Mouse (Mus musculus): Measurements from ENCODE around the gene Pla2g1b.
"Not testable (repeated sequence)": the region's sequence is repeated elsewhere in the genome, so short reads cannot be mapped to it uniquely, and the experiment has no call there.

The Pla2g1b gene

DNA sequence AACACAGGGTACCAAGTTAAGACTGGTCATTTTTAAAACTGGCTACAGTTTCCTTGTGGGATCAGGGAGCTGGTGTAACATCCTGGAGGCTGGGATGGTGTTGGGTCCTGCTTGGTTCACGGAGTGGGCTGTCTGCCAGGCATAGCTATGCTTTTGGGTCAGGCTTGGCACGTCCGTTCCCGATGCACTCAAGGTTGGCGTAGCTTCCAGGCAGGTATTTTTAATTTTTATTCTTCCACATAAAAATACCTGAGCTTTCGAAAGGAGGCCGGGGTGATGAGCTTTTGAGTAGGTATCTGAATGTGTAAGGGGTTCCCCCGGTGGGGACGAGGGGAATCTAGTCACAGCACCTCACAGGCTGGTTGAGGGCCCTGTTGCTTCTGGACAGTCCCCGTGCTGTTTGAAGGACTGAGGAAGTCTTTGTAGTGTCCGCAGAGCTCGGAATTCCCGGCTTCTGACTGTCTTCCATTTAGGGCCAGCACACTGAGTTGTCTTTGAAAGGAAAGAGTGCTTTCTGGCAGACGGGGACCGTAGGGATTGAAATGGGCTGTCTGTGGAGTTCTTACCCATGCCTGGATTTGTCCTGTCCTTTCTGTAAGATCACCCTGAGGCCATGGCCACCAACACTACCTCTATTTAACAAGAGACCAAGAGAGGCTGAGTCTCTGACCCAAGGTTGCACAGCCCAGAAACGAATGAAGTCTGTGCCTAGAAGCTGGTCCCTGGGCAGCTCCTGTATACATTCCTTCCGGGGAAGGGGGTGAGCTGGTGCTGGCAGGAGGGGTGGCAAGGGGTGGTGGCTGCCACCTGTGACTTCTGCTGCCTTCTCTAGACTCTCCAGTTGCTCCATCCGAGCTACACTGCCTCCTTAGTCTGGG, 42.2 kb downstream of the Pla2g1b start:
- DNase-seq = peak; percentile 81

DNA sequence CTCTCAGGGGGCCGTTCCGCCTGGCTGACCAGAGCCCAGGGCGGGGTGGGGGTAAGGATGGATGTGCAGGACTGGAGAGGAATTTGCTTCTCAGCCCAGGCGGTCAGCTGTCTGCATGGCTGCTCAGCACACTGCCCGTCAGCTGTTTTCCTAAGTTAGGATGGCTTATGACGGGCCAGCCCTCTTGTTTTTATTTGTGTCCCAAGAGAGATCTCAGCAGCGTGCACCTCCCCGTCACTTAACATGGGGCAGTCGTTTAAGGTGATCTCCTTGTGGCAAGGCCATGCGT, 42.7 kb downstream of the Pla2g1b start:
- DNase-seq = peak; percentile 90

DNA sequence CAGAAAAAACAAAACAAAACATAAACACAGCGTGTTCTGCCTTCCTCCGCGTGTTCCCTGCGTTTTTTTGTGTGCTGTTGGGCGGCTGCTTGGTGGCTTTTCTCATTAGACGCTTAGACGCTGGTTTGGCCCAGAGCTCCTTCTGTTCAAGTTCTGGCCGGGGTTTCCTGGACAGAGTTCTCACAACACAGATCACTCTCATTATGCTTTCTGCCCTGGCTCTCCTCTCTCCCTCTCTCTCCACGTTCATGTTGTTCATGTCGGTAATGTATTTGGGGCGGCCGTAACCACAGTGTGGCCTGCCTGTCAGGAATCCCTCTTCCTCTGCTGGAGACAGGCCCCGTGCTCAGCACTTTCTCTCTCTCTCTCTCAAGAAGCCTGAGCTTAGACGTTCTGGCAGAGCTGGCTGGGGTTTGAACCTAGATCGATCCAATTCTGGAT, 43.3 kb downstream of the Pla2g1b start:
- peak; percentile 72 for DNase-seq

DNA sequence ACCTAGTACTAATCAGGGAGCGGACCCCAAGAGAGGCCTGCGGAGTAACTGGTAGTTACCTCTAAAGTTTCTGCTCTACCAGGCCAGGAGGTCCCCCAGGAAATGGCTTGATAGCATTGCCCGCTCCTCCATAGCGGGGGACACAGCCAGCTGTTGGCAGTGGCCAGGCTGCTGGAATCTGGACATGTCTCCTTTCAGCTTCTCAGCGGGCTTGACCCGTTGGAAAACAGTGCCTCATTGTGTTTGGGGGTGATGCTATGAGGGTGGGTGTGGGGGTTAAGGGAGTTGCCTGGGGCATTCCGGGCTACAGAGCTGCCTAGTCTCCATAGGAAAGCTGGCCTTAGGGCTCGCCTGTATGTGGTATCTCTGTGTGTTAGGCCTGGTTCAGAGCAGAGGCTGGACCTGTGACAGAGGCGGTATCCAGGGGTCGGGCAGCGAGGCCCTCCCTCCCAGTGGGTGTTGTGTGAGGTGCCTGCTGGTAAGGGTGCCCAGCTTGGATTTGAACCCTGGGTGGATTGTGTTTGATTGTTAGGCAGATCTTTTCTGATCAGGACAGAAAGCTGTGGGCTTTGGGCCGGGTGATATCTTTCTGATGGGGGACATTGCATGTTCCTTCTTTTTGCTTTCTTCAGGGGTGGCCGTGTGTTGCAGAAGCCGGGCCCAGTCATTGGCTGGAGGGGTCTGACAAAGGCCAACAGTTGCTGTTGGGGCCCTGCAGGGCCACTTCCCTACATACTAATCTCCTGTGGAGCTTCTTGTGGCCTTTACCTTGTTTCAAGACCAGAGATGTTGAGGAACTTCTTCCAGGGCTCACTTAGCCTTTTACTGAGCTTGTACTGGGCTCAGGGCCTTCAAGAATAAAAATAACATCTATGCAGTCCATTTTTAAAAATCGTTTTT, 44.0 kb downstream of the Pla2g1b start:
- peak; percentile 46 for DNase-seq

DNA sequence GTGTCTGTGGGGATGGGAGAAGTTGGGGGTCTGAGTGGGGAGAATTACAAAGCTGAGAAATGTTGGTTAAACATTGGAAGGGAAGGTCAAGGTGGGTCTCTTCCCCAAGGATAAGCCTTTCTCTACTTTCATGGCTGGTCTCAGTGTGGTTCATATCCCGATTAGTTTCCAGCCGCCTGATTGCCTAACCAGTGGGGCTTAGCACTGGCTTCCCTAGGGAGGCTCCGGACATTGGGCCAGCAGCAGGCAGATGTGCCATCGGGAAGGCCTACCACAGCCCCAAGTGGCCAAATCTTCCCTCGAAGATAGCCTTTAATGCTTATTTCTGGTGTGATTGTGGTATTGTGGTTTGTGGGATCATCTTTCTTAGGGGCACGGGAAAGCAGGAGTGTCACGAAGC, 46.3 kb downstream of the Pla2g1b start:
- no peak for DNase-seq

DNA sequence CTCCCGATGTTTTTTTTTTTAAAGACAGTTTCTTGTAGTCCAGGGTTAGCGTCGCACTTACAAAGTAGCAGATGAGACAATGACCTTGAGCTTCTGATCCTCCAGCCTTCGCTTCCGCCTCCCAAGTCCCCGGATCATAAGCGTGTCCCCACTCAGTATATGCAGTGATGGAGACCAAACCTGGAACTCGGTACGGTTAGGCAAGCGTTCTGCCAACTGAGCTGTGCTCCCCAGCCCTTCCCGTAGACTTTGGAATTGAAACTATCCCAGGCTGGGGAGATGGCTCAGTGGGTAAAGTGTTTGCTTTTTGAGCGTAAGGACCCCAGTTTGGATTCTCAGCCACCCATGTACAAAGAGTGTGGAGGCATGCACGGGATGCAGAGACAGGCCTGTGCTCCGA, 47.2 kb downstream of the Pla2g1b start:
- no peak for DNase-seq

DNA sequence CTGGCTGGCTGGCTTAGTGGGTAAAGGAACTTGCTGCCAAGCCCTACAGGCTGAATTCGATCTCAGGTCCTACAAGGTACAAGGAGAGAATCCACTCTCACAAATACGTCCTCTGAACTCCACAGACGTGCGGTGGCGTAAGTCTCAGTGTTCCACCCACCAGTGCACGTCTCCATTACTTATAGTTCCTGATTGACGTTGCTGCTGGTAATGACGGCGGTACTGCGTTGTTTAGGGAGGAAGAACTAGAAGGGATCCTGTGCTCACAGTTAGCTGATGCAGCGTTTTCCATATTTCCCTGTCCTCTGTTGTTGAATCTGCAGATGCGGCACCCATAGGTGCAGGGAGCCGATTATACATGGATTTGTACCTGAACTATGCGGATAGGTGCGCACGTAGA, 47.7 kb downstream of the Pla2g1b start:
- DNase-seq = no peak

DNA sequence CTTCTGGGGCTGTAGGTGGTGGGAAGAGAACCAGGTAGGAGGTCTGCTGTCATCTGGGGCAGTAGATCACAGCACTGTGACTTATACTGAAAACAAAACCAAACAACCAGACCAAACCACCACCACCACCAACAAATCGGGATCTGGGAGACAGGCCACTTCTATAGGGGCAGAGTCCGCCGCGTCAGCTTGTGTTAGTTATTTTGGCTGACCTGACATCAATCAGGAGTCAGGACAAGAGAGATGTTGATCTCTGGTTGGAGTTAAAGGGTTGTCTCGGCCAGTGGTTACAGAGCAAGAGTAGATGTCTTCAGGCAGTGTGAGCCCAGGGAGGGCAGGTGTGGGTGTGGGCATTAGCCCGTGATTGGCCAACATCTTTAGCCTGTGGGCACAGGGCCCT, 48.3 kb downstream of the Pla2g1b start:
- DNase-seq = no peak

DNA sequence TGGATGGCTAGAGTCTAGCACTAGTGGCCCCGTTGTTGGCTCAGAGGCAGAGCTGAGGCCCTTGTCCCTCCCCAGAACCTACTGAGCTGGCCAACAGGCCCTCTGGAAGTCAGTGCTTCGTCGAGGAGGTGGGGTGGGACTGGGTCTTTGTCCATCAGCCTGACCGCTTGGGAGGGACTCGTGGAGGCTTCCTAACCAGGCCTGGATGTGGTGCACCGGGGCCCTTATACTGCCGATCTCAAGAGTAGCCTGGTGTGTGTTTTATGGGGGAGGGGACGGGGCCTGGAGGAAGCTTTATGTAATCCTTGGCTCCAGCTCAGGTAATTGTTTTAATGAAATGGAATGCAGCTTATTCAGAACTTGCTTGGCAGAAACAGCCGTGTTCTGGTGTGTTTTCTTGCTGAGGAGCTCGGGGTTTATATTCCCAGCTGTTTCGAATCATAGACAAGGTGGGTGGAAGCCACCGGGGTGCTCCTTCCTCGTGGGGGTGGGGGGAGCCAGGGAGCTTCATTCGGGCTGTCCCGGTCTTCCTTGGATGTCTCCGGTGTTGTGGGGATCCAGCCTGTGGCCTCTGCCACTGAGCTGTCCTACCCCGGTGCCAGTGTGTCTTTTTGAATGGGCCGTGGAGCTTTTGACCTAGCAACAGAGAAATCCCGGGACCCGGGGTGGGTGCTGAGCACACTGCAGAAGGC, 49.0 kb downstream of the Pla2g1b start:
- DNase-seq = peak; percentile 74

DNA sequence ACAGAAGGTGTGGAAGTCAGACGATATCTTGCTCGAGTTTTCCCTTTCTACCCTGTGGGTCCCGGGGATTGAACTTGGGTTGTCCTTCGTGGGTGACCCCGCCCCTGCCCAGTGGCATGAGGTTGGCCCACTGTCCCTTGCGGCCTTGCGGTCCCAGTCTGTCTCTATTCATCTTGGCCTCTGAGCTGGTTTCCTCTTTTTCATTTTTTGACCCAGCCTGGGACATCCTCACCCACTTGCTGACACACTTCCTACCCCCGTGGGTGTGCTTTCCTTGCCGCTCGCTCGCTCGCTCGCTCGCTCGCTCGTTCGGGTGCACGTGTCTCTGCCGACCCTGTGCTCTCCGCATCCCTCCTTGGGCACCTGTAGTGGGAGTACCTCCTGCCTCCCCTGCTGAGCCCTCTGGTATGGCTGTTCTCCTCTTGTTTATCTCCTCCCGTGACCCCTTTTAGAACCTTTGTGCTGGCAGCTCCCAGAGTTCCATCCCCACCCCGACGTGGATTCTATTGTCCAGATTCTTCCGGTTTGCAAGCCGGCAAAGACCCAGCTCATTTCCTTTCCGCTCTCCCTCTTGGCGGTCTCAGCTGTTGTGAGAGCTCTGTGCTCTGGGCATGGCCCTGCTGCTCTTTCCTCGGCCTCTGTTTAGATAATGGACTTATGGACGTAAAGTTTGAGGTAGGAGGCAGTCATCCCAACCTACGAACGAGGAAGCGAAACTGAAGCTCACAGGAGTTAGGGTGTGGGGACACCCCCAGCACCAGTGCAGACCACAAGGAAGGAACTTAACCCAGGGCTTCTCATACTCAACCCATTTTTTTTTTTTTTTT, 50.2 kb downstream of the Pla2g1b start:
- DNase-seq = peak; percentile 68

DNA sequence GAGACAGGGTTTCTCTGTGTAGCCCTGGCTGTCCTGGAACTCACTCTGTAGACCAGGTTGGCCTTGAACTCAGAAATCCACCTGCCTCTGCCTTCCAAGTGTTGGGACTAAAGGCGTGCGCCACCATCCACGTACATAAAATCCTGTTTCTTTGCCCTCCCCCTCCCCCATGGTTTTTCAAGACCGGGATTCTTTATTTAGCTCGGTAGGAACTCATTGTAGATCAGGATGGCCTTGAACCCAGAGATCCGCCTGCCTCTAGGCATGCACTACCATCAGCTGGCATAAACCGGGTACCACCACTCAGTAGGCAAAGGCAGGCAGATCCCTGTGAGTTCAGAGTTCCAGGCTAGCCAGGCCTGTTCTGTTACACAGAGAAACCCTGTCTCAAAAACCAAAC, 50.8 kb downstream of the Pla2g1b start:
- DNase-seq = no peak

DNA sequence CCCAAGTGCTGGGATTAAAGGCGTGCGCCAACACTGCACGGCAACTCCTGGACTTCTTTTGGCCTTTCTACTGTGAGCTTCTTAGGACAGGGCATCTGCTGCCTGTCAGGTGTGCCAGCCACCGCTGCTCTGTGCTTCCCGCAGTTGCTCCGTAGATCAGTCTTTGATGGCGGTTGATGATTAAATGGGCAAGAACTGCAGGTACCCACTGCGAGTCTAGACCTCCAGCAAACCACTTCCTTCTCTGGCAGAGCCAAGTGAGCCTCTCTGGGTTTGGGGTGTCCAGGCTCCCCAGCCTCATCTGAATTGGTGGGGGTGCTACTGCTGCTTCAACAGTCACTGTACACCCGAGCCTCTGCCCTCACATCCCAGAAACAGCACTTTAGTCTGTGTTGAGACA, 51.4 kb downstream of the Pla2g1b start:
- DNase-seq = no peak

DNA sequence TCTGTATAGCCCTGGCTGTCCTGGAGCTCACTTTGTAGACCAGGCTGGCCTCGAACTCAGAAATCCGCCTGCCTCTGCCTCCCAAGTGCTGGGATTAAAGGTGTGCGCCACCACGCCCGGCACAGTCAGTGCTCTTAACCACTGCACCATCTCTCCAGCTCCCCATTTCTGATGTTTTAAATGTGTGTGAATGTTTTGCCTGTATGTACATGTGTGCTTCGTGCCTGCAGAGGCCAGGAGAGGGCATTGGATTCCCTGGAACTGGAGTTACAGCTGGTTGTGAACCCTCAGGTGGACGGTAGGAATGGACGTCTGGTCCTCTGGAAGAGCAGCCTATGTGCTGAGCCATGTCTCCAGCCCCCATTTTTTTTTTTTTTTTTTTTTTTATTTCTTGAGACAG, 52.2 kb downstream of the Pla2g1b start:
- not testable (repeated sequence) for DNase-seq

DNA sequence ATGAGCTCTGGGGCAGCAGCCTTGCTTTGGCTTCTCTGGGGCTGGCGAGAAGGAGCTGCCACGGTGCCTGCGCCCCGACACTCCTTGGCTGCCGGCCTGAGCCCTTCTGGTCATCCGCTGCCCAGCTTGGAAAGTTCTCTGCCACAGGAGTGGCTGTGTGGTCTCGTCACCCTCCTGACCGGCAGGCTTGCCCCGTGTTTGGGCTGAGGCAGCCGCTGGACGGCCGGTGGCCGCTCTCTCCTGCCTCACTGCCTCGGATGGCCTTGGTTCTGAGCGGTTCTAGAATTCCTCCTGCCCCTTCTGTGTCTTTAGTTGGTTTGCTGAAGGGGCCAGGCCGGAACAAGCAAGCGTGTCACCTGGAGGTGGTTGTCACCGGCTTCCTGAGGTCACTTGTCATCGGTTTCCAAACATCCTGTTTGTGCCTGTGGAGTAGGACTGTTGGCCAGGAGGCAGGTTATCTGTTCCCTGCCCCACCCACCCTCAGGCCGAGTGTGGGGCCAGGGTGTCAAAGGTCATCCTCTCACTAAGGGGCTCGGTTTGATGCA, 54.3 kb downstream of the Pla2g1b start:
- peak; percentile 68 for DNase-seq

DNA sequence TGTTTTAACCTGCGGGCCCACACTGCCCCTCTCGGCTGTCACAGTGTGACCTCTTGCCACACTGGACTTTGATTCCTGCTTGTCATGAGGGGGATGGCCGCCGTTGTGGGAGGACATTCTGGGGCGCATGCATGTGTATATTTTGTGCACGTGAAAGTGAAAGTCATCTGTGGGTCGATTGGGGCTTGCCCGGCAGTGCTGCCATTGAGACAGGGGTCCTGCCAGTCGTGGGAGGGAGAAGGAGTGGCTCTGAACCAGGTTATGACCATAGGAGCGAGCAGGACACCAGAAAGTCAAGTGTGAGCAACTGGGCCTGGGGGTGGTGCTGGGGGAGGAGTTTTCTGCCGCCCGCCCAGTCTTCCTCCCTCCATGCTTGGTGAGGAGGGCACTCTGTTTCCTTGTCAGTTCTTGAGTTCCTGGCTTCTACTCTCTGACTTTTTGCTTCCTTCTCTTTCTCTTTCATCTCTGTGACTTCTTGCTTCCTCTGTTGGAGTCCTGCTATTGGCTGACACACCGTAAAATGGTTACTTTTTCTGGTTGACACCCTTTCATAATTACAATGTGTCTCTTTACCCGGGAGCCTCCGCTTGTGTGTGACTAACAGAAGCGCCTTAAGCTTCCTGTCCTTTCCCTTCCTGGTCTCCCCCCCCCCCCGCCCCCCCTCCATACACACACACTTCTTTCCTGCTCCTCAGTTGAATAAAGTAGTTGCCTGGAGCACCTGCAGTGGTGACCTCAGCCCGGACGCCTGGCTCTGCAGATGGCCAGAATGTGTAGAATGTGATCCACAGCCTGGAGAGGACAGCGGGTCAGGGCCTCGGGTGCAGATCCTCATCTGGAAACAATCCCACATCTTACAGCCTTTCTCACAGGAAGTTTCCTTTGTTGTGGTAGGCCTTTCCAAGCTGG, 55.7 kb downstream of the Pla2g1b start:
- peak; percentile 77 for DNase-seq

DNA sequence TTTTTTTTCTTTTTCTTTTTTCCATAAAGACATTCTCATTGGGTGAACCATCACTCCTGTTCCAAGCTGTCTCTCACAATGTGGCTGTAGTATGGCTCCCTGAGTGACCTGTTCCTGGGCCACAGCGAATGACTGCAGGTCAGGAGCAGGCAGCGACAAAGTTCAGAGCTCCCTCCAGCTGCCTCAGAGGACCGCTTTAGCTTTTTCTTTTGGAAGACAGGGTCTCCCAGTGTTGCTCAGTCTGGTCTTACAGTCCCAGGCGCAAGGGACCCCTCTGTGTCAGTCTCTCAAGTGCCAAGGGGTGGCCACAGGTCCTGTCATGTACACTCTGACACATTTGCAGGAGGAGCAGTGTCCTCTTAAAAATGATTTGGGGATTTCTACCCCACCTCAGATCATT, 56.5 kb downstream of the Pla2g1b start:
- no peak for DNase-seq

DNA sequence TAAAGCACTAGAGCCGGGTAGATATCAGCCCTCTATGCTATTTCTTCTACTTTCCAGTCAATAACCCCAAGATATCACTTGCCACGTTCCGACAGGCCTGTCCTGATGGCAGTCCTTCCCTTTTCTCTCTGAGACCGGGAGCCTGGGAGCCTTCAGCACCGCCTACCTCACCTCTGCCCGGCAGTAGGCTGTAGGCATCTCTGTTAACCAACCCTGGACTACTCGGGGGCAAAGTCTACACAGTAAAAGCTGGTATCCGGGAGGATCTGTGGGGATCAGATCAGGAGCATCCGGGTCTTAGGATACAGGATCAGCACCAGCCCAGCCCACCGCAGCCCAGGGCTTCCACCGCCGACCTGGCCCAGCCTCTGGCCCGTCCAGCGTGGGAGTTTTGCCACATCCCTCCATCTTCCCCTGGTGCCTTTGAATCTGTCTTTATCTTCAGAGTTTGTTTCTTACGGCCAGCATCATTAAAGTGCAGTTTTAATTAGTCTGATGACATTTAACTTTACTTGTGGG, 57.0 kb downstream of the Pla2g1b start:
- DNase-seq = peak; percentile 56

DNA sequence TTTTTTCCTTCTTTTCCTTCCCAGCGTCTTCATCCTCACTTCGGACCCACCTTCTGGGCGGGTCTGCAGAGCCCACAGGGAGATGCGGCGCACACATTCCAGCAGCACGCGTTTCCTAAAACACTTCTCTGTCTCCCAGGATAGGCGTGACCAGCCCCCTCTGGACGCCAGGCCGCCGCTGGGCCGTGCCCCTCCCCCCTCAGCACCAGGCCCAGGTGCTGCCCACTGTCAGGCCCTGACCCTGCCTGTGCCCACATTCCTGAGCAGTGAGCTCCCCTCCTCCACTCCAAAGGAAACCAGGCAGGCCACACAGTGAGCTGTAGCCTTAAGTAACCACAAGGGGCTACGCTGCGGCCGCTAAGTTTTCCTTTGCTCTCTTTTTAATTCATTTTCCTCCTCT, 57.9 kb downstream of the Pla2g1b start:
- DNase-seq = peak; percentile 79
